Mouse (Mus musculus) spleen, adult 2 months (tissue): ENCODE data around the gene Sec14l2. TPM values are rescaled to one million over a fixed set of nuclear protein-coding genes. Genes with fewer than 3 reads are reported as not detected.

Experiments
- DNase-seq, 2 experiments: peaks; one replicate each; pipeline versions ENCODE4 v3.0.0 to v3.0.0-alpha.2; 2012 to 2021; ENCODE audit warnings: low spot score in 2 of 2, low read depth in 1 of 2
- H3K27ac ChIP-seq: fragments of 200-500 bp; 2 replicates; pipeline ENCODE4 v1.5.1; 2012; ENCODE audit warnings: low read length, inconsistent platforms; ENCODE audit not compliant: insufficient read depth
- H3K27me3 ChIP-seq: fragments of 200-500 bp; 2 replicates; pipeline ENCODE4 v1.6.1; 2012; ENCODE audit warnings: mild to moderate bottlenecking, moderate library complexity, low read length, inconsistent platforms; ENCODE audit not compliant: control insufficient read depth, insufficient read depth
- H3K36me3 ChIP-seq: fragments of 200-500 bp; 2 replicates; pipeline ENCODE4 v1.6.1; 2012; ENCODE audit warnings: mild to moderate bottlenecking, low read length, inconsistent platforms; ENCODE audit not compliant: control insufficient read depth, insufficient read depth
- H3K4me1 ChIP-seq: fragments of 200-500 bp; 2 replicates; pipeline ENCODE4 v1.6.1; 2011; ENCODE audit warnings: inconsistent platforms; ENCODE audit not compliant: control insufficient read depth, insufficient read depth, insufficient read length
- H3K4me3 ChIP-seq: fragments of 200-500 bp; 2 replicates; pipeline ENCODE4 v1.5.1; 2011; ENCODE audit warnings: mild to moderate bottlenecking, inconsistent platforms; ENCODE audit not compliant: insufficient read depth, insufficient read length; ENCODE audit errors: extremely low read depth
- CTCF ChIP-seq: fragments of 200-500 bp; IDR thresholded peaks from 2 replicates; pipeline ENCODE4 v1.5.1; 2011; ENCODE audit warnings: mild to moderate bottlenecking, inconsistent platforms; ENCODE audit not compliant: insufficient read depth, insufficient read length, insufficient replicate concordance; ENCODE audit errors: extremely low read depth
- POLR2A ChIP-seq: fragments of 200-500 bp; IDR thresholded peaks from 2 replicates; pipeline ENCODE4 v1.6.1; 2011; ENCODE audit warnings: low read depth, low read length, inconsistent platforms
- WGBS: fragments of 180-500 bp; shearing (Covaris S2); methylation state at CpG from one replicate; pipeline ENCODE4 v1.1.7; 2018; 5-methylcytosine and 5-hydroxymethylcytosine counted together
- polyA plus RNA-seq: library from polyadenylated mRNA; depleted of rRNA; stranded (reverse); fragments of >200 nt; gene quantifications from 2 replicates; pipeline ENCODE4 v1.2.3, GENCODE M21; 2012

Gene Sec14l2
- polyA plus RNA-seq, 1 experiment, result 1.9 TPM

DNA sequence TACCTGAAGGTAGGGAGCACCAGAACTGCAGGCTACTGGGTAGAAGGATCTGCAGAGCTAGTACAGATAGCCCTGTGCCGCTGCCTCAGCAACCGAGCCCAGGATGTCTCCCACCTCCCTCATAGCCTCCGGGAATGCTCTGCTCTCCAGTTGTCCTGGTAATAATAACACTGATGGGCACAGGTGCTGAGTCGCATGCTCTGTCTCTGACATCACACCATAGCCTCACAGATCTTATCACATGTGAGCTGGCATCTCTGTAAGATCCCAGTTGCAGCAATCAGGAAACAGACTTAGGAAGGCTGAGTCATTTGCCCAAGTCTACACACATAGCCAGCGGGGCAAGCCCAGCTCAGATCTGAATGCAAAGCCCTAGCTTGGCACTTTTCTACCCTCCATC, 21.4 kb downstream of the Sec14l2 start:
- Histone ChIP-seq H3K36me3 (no peaks in the 10 kb centered on the region), H3K4me1 (peaks cover 6% of the 10 kb centered on the region; the same call in 1 of the 2 replicates), H3K27me3 (no peaks in the 10 kb centered on the region), H3K27ac (no peak overlapping the region), H3K4me3 (no peak overlapping the region)
- no peak for TF ChIP-seq POLR2A
- no peak for TF ChIP-seq CTCF
- DNase-seq, result no peak
- whole genome bisulfite sequencing, result 59% methylated on average over 5 of the region's 5 CpGs

DNA sequence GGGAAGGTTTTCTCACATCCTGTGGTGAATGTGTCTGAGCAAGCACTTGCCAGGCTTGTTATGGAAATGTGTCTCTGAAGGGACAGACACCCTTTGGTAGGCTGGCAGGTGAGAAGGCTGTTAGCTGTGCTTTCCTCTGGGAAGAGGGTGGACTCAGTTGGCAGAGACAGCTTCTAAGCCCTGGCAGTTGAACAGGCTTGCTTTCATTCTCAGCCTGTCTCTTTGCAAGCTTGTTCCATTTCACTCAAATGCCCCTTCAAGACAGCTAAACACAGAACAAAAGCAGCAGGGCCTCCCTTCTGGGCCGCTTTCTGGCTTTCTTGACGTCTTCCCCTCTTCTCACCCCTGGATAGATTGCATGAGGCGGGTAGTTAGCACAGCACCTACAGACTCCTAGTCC, 23.8 kb downstream of the Sec14l2 start:
- no peak for DNase-seq
- WGBS, result 94% methylated on average over 3 of the region's 3 CpGs
- H3K36me3 ChIP-seq, result no peaks in the 10 kb centered on the region

DNA sequence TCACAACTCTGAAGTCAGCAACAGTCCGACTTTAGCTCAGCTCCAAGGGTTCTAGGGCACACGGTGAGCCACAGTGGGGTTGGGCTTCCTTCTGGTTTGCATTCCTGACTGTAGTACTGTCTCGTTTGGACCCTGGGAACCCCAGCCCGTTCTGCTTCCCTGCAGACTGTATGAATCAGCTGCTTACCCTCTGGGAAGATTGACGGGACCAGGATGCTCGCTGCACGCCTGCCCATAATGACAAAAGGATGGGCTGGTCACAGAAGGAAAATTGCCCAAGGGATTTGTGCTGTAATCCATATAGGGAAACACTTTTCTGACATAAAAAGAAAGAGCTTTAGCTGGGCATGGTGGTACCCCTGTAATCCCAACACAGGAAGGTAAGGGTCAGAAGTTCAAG, 24.4 kb downstream of the Sec14l2 start:
- TF ChIP-seq CTCF (no peak), POLR2A (no peak)
- no peak overlapping the region for H3K27ac ChIP-seq
- DNase-seq, result no peak
- H3K36me3 ChIP-seq, result no peaks in the 10 kb centered on the region
- WGBS, result 85% methylated on average over 7 of the region's 7 CpGs
- H3K4me1 ChIP-seq, result peaks cover 10% of the 10 kb centered on the region; the same call in 1 of the 2 replicates
- H3K4me3 ChIP-seq, result no peak overlapping the region
- no peaks in the 10 kb centered on the region for H3K27me3 ChIP-seq

More for the DNA sequence above, 23.8 kb downstream of the Sec14l2 start:
- no peak overlapping the region for H3K27ac ChIP-seq
- H3K27me3 ChIP-seq, result no peaks in the 10 kb centered on the region
- peaks cover 10% of the 10 kb centered on the region; the same call in 1 of the 2 replicates for H3K4me1 ChIP-seq
- H3K4me3 ChIP-seq, result no peak overlapping the region
- no peak for TF ChIP-seq POLR2A
- TF ChIP-seq CTCF, result no peak

DNA sequence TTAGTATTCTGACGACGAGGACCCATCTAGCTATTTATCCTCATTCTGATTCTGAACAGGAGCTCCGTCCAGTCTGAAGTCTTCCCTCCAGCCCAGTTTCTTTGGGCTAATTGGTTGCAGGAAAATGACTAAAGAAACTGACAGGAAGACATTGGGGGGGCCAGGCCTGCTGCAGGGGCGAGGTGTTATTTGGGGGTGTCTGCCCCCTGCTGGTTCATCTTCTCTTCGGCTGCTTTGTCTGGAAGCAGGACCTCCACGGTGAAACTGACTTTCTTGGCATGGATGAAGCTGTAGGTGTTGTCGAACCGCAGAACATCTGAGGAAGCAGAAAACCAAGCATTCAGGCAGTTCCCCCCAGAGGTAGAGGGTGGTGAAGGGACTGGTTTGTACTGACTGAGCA, 25.1 kb downstream of the Sec14l2 start:
- 45% methylated on average over 8 of the region's 8 CpGs for WGBS
- H3K4me1 ChIP-seq, result peaks cover 10% of the 10 kb centered on the region; the same call in 1 of the 2 replicates
- H3K27me3 ChIP-seq, result no peaks in the 10 kb centered on the region
- DNase-seq, result no peak
- H3K27ac ChIP-seq, result no peak overlapping the region
- TF ChIP-seq POLR2A (no peak), CTCF (0 out of 2 replicates have a peak, but pooled peaks have one; percentile 5)
- H3K36me3 ChIP-seq, result no peaks in the 10 kb centered on the region
- no peak overlapping the region for H3K4me3 ChIP-seq

DNA sequence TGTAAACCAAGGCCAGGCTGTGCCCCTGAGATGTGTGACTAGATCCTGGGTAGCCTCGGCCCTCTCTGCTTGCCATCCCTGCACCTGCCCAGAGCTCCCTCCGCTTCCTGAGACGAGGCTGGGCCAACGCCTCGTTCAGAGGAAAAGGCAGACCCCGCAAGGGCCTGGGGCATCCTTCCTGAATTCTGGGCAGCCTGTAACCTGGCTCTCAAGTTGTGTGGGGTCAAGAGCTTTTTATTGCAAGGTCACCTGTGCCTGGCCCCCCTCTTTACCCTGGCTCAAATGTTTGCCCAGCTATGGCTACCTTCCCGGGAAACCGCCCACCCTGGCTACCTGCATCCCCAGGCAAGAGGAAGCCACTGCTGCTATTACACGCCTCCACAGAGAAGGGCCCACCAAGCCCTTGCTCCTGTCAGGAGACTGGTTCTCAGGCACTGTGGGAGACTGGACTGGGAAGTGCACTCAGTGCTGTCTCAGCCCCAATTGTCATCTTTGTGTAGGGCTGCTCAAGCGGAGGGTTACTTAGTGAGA, 26.1 kb downstream of the Sec14l2 start:
- H3K27me3 ChIP-seq, result no peaks in the 10 kb centered on the region
- no peaks in the 10 kb centered on the region for H3K36me3 ChIP-seq
- peaks cover 10% of the 10 kb centered on the region; the same call in 1 of the 2 replicates for H3K4me1 ChIP-seq
- peak overlapping the region; percentile 28 for H3K27ac ChIP-seq
- DNase-seq, result peak in 1 of 2 experiments; percentile 18
- 37% methylated on average over 10 of the region's 10 CpGs for WGBS
- no peak for TF ChIP-seq POLR2A
- no peak for TF ChIP-seq CTCF
- peak overlapping the region; percentile 41; the same call in 1 of the 2 replicates for H3K4me3 ChIP-seq

DNA sequence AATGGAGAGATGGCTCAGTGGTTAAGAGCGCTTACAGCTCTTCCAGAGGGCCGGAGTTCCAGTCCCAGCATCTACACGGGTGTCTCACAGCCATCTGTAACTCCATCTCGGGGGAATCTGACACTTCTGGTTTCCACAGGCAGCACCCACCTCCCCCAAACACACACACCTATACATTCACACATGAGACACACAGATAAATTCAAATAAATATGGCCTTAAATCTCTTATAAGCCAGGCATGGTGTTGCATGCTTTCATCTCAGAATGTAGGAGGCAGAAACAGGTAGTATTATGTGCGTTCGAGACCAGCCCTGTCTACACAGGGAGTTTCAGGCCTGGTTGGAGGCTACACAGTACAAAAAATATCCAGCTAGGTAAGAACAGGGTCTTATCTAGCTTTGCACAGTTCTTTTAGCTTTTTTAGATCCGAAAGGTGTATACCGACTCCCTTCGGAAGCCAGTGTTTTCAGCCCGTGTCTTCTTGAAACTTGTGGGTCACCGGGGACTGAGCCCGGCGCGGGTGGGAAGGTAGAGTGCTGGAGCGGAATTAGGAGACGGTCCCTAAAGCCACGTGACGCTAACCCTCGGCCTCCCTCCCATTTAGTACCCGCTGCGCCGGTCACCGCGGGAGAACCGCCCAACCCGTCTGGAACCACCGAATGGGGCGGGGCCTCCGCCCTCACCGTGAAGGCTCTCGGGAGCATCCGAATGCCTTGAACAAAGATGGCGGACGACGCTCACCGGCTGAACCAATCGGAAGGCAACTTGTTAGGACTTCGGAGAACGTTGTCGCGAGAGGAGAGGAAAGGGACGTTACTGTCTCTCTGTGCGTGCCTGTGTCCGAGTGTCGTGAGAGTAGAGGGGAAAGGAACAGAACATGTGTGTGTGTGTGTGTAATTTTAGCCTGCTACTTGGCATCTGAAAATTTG, 26.9 kb downstream of the Sec14l2 start:
- Histone ChIP-seq H3K4me1 (peaks cover 10% of the 10 kb centered on the region; the same call in 1 of the 2 replicates), H3K4me3 (peak overlapping the region; percentile 41), H3K36me3 (no peaks in the 10 kb centered on the region), H3K27ac (peak overlapping the region; percentile 59), H3K27me3 (no peaks in the 10 kb centered on the region)
- TF ChIP-seq CTCF, result no peak
- TF ChIP-seq POLR2A, result peak; percentile 95
- 4% methylated on average over 45 of the region's 45 CpGs for WGBS
- peak; percentile 95 to 97 for DNase-seq
